Mouse (Mus musculus) kidney, embryonic 14.5 days (tissue): ENCODE measurements around the gene Atp8b3. TPM values are rescaled to one million over a fixed set of nuclear protein-coding genes. Genes with fewer than 3 reads are reported as not detected.

ENCODE experiments used
- ATAC-seq: fragments of 200-750 bp; cut with Nextera tagmentation; 2 replicates; pipeline ENCODE4 v1.8.0; 2017; ENCODE audit warnings: moderate number of reproducible peaks, mild to moderate bottlenecking, moderate TSS enrichment, moderate library complexity; ENCODE audit not compliant: low FRiP score, low TSS enrichment
- H3K27ac ChIP-seq: fragments of 300-500 bp; sonication (generic); 2 replicates; pipeline ENCODE4 v1.5.1; 2014; ENCODE audit warnings: low read depth, mild to moderate bottlenecking, low read length, moderate library complexity, mixed read lengths
- H3K27me3 ChIP-seq: fragments of 300-500 bp; sonication (generic); 2 replicates; pipeline ENCODE4 v1.6.1; 2014; ENCODE audit warnings: mild to moderate bottlenecking, low read length; ENCODE audit not compliant: control insufficient read depth, insufficient read depth
- H3K36me3 ChIP-seq: fragments of 300-500 bp; sonication (generic); 2 replicates; pipeline ENCODE4 v1.6.1; 2014; ENCODE audit warnings: low read length, mixed read lengths; ENCODE audit not compliant: control insufficient read depth, insufficient read depth
- H3K4me1 ChIP-seq: fragments of 300-500 bp; sonication (generic); 2 replicates; pipeline ENCODE4 v1.6.1; 2014; ENCODE audit warnings: low read length, mixed read lengths; ENCODE audit not compliant: control insufficient read depth, insufficient read depth
- H3K4me2 ChIP-seq: fragments of 300-500 bp; sonication (generic); replicated peaks from 2 replicates; pipeline ENCODE4 v1.6.1; 2014; ENCODE audit warnings: low read depth, mild to moderate bottlenecking, low read length
- H3K4me3 ChIP-seq: fragments of 300-500 bp; sonication (generic); 2 replicates; pipeline ENCODE4 v1.5.1; 2014; ENCODE audit warnings: mild to moderate bottlenecking, low read length
- H3K9ac ChIP-seq: fragments of 300-500 bp; sonication (generic); 2 replicates; pipeline ENCODE4 v1.6.1; 2014; ENCODE audit warnings: low read depth, mild to moderate bottlenecking, low read length, moderate library complexity
- H3K9me3 ChIP-seq: fragments of 300-500 bp; sonication (generic); 2 replicates; pipeline ENCODE4 v1.6.1; 2016; ENCODE audit warnings: low read length; ENCODE audit not compliant: control insufficient read depth
- WGBS: fragments of 180-500 bp; shearing (Covaris S2); extraction: QIAGEN DNeasy Blood & Tissue Kit; methylation state at CpG from one replicate; pipeline ENCODE4 v1.1.7; 2014; 5-methylcytosine and 5-hydroxymethylcytosine counted together
- polyA plus RNA-seq: library from polyadenylated mRNA; unstranded; fragments of >200 nt; fragmentation: Nextera tagmentation; extraction: Ambion mirVana; gene quantifications from 2 replicates; pipeline ENCODE4 v1.2.1, GENCODE M21; 2014

Atp8b3 gene
- polyA plus RNA-seq, 1 experiment from 2014 or later = 0.22 TPM

DNA sequence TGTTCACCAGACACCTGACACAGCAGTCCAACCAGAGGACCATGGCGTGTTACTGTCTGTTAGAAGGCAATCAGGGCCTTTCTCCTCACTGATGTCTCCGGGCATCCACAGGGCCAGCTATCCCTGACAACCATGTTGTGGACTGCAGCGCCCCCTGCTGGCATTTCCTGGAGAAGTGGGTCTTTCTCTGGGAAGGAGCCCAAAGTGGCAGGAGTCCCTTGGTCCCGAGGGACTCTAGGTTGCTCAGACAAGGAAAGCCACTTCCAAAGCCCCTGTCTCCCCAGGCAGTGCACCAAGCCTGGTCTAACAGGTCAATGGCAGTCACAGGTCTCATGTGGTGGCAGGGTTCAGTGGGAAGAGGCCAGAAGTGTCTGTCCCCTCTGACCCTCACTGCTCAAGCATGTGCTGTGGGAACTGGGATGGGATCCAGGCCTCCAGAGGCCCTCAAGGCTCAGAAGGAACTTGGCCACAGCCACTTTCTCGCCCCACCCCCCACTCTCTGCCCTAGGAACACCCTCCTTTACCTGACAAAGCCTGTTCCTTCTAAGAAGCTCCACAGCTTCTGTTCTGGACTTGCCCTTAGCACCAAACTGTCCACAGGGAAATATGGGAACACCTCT lies 18.5 kb upstream of the Atp8b3 start:
- H3K4me1 ChIP-seq = peaks cover 17% of the 10 kb centered on the region
- no peak for ATAC-seq
- 45% methylated on average over 5 of the region's 5 CpGs for WGBS
- H3K9me3 ChIP-seq = no peaks in the 10 kb centered on the region
- H3K27me3 ChIP-seq = no peaks in the 10 kb centered on the region
- no peak overlapping the region for H3K27ac ChIP-seq
- no peak overlapping the region for H3K4me3 ChIP-seq
- no peak overlapping the region for H3K9ac ChIP-seq
- no peak overlapping the region for H3K4me2 ChIP-seq
- no peaks in the 10 kb centered on the region for H3K36me3 ChIP-seq

DNA sequence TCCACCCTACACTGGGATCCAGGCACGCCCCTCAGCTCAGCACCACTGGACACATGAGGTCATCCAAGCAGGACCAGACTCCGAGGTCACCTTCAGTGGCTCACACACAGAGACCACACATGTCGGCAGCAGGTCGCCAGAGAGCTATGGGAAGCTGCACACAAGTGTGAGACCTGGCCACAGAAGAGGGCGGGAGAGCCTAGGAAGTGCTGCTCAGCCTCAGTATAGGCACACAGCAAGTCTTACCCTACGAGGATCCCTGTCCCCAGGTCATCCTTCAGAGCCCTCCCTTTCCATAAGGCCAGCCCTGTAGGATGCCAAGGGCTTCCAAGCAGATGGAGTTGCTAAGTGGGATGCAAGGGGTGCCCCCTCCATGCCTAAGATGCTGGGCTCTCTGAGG lies 15.1 kb upstream of the Atp8b3 start:
- no peaks in the 10 kb centered on the region for H3K9me3 ChIP-seq
- H3K36me3 ChIP-seq = peaks cover 19% of the 10 kb centered on the region
- no peak overlapping the region for H3K9ac ChIP-seq
- no peak for ATAC-seq
- no peaks in the 10 kb centered on the region for H3K27me3 ChIP-seq
- no peak overlapping the region for H3K4me2 ChIP-seq
- no peak overlapping the region for H3K27ac ChIP-seq
- 0 out of 2 replicates have a peak, but pooled peaks cover 5% of the 10 kb centered on the region for H3K4me1 ChIP-seq
- H3K4me3 ChIP-seq = no peak overlapping the region
- WGBS = 78% methylated on average over 6 of the region's 6 CpGs

DNA sequence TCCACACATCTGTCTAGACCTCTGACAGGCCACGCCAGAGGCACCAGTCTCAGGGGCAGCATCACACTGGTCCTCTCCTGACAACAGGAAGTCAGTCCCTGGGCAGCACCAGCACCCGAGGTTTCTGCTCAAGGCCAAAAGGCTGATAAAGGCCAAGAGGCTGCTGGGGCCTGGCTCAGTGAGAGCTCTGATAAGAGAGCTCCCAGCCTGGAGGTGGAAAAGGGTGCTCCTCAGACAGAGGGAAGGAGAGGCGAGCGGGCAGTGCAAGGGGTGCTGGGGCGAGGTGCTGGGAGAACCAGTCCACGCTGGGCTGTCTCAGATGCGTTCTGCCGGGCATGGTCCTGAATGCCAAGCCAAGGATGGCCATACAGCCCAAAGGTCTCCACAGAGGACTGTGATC lies 14.7 kb upstream of the Atp8b3 start:
- H3K4me1 ChIP-seq = 0 out of 2 replicates have a peak, but pooled peaks cover 5% of the 10 kb centered on the region
- no peak overlapping the region for H3K9ac ChIP-seq
- no peaks in the 10 kb centered on the region for H3K27me3 ChIP-seq
- no peak overlapping the region for H3K4me3 ChIP-seq
- no peaks in the 10 kb centered on the region for H3K9me3 ChIP-seq
- ATAC-seq = no peak
- H3K4me2 ChIP-seq = no peak overlapping the region
- peaks cover 20% of the 10 kb centered on the region for H3K36me3 ChIP-seq
- WGBS = 89% methylated on average over 8 of the region's 8 CpGs
- H3K27ac ChIP-seq = no peak overlapping the region

DNA sequence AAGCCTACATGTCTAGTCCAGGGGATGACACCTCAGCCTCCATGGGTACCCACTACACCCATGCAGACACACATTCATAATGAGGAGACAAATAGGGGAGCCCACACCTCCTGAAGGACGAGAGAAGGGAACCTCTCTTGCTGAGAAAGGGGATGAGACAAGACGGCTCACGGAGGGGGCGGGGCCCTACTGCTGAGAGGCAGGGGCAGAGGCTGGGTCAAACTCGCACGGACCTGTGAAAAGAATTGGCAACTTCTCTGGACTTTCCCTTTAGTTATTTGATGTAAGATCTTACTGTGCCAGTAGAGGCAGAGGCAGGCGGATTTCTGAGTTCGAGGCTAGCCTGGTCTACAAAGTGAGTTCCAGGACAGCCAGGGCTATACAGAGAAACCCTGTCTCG lies 13.4 kb upstream of the Atp8b3 start:
- no peak for ATAC-seq
- Histone ChIP-seq H3K27me3 (no peaks in the 10 kb centered on the region), H3K4me1 (no peaks in the 10 kb centered on the region), H3K9ac (no peak overlapping the region), H3K27ac (no peak overlapping the region), H3K4me3 (no peak overlapping the region), H3K9me3 (no peaks in the 10 kb centered on the region), H3K36me3 (peaks cover 32% of the 10 kb centered on the region), H3K4me2 (no peak overlapping the region)
- 62% methylated on average over 9 of the region's 9 CpGs for WGBS

DNA sequence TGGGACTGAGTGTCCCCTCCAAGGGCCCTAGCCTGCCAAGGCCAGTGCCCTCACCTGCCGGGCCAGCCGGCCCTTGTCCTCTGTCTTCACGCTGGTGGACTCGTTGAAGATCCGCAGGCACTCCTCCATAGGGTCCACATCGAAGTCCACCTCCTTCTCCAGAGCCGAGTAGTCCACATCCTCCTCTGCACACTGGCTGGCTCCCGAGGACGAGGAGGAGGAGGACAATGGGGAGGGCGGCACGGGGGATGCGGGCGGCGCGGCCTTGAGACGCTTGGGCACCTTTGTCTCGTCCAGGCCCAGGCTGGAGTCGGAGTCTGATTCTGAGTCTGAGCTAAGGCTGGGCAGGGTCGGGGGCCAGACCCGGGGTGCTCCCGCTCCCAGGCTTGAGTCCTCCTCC lies 10.4 kb upstream of the Atp8b3 start:
- H3K9ac ChIP-seq = no peak overlapping the region
- H3K4me2 ChIP-seq = no peak overlapping the region
- H3K27ac ChIP-seq = no peak overlapping the region
- WGBS = 77% methylated on average over 21 of the region's 21 CpGs
- no peaks in the 10 kb centered on the region for H3K27me3 ChIP-seq
- no peak overlapping the region for H3K4me3 ChIP-seq
- no peaks in the 10 kb centered on the region for H3K9me3 ChIP-seq
- H3K4me1 ChIP-seq = no peaks in the 10 kb centered on the region
- H3K36me3 ChIP-seq = peaks cover 62% of the 10 kb centered on the region
- ATAC-seq = no peak

DNA sequence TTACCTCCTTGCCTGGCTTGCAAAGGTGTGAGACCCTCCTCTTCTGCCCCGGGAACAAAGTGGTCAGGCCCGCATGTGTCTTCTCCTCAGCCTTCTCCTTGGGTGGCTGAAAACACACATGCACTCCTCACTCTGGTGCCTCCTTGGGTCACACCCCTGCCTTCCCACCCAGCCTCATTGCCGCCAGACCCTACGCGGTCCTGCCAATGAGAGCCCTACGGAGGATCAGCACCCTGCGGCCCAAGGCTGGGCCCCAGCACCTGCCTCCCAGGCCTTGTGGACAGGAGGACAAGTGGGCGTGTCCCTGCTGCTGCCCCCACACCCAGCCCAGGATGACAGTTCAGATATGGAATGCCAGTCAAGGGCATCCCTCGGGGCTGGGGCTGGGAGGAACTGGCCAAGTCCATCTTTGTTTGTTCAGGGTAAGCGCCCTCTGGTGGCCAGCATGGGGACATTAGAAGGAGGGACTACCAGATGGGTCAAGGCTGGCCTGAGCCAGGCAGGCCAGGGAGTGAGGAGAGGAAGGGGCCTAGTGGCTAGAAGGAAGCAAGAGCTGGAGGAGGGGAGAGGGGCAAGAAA lies 9.6 kb upstream of the Atp8b3 start:
- Histone ChIP-seq H3K9ac (no peak overlapping the region), H3K4me3 (no peak overlapping the region), H3K36me3 (peaks cover 70% of the 10 kb centered on the region), H3K4me1 (no peaks in the 10 kb centered on the region), H3K27me3 (no peaks in the 10 kb centered on the region), H3K27ac (no peak overlapping the region), H3K4me2 (no peak overlapping the region), H3K9me3 (no peaks in the 10 kb centered on the region)
- WGBS = 72% methylated on average over 10 of the region's 10 CpGs
- peak; percentile 61 for ATAC-seq

DNA sequence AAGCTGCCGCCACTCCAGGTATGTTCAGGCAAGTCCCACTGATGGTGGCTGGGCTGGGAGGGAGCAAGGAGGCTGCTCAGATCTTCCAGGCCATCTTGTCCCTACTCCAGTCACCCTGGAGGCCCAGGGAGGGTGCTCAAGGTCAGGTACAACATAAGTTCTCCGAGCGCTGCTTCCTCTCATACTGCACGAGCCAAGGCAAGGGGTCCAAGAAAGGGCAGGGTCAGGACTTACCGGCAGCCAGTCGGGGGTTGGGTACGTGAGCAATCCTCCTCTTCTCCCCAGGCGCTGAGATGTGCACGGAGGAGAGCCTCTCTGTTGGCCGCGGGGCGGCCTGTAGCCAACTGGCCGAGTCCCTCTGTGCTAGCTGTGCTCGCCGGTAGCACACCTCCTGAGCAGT lies 8.6 kb upstream of the Atp8b3 start:
- H3K9ac ChIP-seq = no peak overlapping the region
- ATAC-seq = no peak
- H3K36me3 ChIP-seq = peaks cover 79% of the 10 kb centered on the region
- H3K4me1 ChIP-seq = no peaks in the 10 kb centered on the region
- no peaks in the 10 kb centered on the region for H3K27me3 ChIP-seq
- no peaks in the 10 kb centered on the region for H3K9me3 ChIP-seq
- no peak overlapping the region for H3K4me2 ChIP-seq
- no peak overlapping the region for H3K27ac ChIP-seq
- no peak overlapping the region for H3K4me3 ChIP-seq
- 89% methylated on average over 15 of the region's 15 CpGs for WGBS

DNA sequence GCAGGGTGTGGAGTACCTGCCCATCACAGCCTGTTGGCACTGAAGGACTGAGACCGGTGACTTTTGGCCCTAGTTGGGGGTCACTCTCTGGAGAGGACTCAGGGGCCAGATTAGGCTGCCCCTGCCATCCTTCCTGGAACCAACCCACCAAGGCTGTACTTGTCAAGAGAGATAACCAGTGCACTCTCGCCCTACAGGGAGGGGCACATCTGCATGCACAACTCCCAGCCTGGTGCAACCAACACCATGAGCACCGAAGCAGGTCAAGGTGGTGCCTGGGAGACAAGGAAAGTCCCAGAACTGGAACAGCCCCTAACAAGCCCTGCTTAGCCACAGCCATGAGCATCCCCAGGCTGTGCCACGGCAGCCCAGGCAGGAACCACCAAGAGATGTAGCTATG lies 8.0 kb upstream of the Atp8b3 start:
- no peaks in the 10 kb centered on the region for H3K9me3 ChIP-seq
- no peak for ATAC-seq
- WGBS = 94% methylated on average over 4 of the region's 4 CpGs

DNA sequence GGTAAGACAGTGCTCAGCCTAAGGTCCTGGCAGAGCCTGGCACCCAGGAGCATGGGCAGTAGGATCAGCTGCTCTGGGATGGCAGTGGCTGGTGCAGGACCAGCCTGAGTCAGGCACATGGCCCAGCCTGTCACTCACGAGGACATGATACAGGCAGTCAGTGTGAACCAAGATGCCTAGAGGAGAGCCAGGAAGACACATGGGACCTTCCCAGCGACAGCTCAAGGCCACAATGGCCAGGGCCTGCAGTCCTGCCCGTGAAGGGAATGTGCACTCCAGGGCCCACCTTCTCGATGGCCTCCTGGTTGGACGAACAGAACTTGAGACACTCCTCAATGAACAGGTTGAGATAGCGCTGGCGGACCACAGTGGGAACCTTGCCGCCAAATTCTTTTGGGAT lies 6.7 kb upstream of the Atp8b3 start:
- no peaks in the 10 kb centered on the region for H3K4me1 ChIP-seq
- H3K27me3 ChIP-seq = no peaks in the 10 kb centered on the region
- H3K4me3 ChIP-seq = no peak overlapping the region
- ATAC-seq = no peak
- H3K27ac ChIP-seq = no peak overlapping the region
- H3K36me3 ChIP-seq = peaks cover 91% of the 10 kb centered on the region
- H3K9me3 ChIP-seq = no peaks in the 10 kb centered on the region
- H3K4me2 ChIP-seq = no peak overlapping the region
- no peak overlapping the region for H3K9ac ChIP-seq
- WGBS = 92% methylated on average over 8 of the region's 8 CpGs

More for the DNA sequence above, 8.0 kb upstream of the Atp8b3 start:
- Histone ChIP-seq H3K4me3 (no peak overlapping the region), H3K27me3 (no peaks in the 10 kb centered on the region), H3K4me2 (no peak overlapping the region), H3K36me3 (peaks cover 85% of the 10 kb centered on the region), H3K4me1 (no peaks in the 10 kb centered on the region), H3K9ac (no peak overlapping the region), H3K27ac (no peak overlapping the region)
